Mouse (Mus musculus) c-Kit-positive CD71-positive TER-119-negative erythroid progenitor cells, embryonic 14.5 days (primary cell): ENCODE measurements around the gene Cactin.

Experiments
- DNase-seq: peaks from one replicate; pipeline ENCODE4 v3.0.0-alpha.2; 2013; ENCODE audit warnings: low read depth

The Cactin gene

DNA sequence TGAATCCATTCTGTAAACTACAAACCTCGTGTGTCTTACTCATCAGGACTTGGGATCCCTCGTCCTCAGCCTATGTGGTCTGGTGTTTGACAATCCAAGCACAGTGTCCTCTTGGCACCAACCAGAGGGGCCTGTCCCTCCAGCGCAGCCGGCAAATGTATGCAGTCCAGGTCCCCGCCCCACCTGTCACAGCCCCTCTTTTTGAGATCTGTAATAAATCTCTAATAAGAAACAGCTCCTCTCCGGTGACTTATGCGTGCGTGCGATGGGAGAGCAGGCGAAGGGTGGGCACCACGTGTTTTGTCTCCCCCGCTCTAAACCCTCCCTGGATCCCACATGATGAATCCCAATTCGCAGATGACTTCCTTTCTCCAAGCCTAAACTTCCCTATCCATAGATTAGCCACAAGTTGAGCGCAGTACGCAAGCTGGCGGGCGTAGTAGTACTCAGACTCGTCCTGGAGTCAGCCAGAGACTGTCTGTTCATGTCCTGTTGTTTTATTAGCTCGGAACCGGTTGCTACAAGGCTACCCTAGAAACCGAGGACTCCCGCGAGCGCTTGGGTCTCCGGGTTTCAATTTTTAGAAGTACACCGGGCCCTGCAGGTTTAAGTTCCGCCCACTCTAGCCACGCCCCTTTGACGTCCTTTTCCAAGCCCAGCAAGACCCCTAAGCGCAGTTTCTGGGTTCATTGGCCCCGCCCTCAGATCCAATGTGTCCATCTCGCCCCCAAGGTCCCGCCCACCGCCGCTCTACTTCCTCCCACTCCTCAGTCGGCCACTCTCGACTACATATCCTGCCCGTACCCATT, 958 bp upstream of the Cactin start:
- peak; percentile 99 for DNase-seq

DNA sequence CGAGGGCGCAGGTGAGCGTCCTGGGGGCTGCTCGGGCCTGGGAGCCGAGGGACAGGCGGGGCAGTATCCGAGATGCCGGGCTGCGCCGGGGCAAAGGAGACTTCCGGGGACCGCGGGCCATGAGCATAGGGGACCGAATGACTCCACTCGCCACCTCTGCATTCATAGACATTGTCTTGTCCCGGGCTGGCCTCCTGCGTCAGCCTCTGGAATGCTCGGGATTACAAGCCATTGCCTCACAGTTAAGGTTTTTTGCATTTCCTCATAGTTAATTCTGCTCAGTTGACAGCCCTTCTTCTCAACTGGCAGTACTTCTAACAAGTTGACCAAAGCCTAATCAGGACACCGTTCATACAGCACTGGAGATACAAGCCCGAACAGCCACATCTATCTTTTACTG, 533 bp downstream of the Cactin start:
- DNase-seq, result no peak

DNA sequence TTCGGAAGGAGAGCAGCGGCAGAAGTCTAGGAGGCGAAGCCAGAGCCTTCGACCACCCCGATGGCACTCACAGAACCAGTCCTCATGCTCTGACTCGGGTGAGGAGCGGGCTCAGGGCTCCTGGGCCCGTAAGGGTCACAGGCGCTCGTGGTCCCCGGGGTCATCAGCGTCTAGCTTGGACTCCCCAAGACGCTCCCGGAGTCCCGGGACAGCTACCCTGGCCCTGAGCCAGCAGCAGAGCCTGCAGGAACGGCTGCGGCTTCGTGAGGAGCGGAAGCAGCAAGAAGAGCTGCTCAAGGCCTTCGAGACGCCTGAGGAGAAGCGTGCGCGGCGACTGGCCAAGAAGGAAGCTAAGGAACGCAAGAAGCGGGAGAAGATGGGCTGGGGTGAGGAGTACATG, 1.5 kb downstream of the Cactin start:
- DNase-seq, result no peak

DNA sequence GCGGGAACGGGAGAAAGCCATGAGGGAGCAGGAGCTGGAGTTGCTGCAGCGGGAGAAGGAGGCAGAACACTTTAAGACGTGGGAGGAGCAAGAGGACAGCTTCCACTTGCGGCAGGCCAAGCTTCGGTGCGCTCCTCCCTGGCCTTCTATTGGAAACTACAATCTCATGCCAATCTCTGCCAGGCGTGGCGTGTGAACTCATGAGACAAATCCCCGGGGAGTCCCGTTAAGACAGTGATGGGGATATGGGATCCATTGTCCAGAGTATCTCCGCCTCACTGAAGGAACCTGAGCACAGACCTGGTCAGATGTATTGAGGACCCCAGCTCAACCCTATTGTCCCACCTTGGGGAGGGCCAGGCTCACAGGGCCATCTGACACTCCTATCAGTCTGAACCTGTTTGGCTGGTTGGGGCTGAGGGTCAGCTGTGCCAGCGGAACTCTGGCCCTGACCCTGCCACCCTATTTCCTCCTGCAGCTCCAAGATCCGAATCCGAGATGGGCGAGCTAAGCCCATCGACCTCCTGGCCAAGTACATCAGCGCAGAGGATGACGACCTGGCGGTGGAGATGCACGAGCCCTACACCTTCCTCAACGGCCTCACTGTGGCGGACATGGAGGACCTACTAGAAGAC, 2.4 kb downstream of the Cactin start:
- no peak for DNase-seq

DNA sequence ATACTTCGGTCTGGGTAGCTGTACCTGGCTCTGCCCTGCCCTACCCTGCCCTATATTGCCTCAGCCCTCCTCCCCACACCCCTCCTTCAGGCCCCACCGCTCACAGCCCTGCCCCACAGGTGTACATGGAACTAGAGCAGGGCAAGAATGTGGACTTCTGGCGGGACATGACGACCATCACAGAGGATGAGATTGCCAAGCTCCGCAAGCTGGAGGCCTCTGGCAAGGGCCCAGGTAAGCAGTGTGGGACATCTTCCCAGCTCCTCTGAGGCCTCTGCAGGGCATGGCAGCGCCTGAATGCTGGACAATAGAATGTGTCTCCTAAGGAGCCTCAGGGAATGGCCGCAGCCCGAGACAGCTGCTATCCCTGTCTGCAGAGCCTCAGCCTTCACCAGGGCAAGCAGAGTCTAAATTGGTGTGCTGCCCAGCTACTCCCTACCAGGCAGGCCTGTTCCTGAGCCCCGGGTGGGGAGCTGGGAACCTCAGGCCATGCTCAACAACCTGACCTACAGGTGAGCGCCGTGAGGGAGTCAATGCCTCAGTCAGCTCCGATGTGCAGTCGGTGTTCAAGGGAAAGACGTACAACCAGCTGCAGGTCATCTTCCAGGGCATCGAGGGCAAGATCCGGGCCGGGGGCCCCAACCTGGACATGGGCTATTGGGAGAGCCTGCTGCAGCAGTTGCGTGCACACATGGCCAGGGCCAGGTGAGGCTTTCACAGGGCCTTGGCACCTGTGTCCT, 3.1 kb downstream of the Cactin start:
- no peak for DNase-seq

DNA sequence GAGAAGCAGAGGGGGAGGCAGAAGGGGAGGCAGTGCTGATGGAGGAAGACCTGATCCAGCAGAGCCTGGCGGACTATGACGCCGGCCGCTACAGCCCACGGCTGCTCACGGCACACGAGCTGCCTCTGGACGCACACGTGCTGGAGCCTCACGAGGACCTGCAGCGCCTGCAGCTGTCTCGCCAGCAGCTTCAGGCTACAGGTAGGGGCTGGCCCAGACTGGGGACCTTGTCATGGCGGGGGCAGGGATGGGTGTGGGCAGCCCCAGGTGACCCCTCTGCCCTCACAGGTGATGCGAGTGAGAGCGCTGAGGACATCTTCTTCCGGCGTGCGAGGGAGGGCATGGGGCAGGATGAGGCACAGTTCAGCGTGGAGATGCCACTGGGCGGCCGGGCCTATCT, 4.3 kb downstream of the Cactin start:
- no peak for DNase-seq

DNA sequence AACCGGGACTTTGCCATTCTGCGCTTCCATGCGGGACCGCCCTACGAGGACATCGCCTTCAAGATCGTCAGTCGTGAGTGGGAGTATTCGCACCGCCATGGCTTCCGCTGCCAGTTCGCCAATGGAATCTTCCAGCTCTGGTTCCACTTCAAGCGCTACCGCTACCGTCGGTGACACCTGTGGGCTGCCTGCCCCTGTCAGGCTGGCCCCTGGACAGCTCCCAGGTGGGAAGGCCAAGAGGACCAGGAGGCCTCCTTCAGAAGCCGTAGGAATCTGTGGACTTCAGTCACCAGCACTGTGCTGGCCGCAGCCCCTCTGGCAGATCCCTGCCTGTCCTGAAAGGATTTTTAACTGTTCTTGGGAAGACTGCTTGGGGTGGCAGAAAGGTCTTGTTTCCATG, 4.9 kb downstream of the Cactin start:
- DNase-seq, result no peak

DNA sequence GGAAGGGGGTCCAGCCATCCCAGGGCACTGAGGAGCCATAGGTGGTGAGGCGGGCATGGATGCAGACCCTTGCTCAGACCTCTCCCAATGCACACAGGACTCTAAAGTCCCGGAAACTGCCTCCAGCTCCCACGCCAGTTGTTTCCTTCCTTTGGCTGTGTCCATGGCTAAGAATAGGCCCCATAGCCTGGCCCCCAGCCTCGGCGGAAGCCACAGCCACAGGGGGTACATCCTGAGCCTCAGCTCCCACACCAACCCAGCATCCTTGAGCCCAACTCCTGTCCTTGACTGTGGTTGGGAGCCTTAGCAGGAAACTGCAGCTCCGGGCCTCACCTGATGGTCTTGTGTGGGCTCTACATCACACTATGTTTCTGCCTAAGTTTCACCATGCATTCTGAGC, 6.0 kb downstream of the Cactin start:
- no peak for DNase-seq

DNA sequence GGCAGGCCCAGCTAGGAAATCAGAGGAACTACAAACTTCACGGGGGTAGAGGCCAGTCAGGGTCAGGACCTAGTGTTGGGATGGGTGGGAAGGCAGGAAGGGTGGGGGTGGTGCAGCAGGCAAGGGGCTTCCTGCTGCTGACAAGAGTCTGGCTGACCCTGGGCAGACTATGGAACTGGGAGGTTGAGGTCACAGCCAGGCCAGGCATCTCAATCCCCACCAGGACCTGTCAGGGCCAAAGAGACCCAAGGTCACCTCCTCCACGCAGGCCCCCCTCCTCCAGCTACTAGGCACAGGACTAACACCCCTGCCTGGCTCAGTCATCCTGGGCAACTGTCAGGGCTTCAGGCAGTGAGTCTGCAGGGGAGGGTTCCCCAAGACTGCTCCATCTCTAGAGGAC, 7.1 kb downstream of the Cactin start:
- DNase-seq, result no peak

DNA sequence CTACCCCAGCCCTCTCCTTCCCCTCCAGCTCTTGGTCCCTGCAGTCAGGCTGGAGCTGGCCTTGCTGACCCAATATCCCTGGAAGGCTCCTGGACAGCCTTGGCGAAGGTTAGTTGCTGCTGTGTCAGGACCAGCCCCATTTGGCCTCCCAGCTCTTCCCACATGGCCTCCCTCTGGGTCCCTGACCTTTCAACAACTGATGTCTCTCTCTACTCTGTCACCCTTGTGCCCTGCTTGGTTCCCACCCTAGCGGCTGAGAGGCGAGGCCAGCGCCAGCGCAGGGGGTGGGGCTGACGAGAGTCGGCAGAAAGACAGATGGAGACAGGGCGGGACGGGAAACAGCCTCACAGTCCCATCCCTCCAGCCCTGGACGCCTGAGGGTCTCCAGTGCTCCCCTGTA, 7.5 kb downstream of the Cactin start, which contains the start of gene Tbxa2r:
Tbxa2r (plus strand) TSS at position 346 of the 400 bp plus-strand sequence.
- DNase-seq, result no peak

DNA sequence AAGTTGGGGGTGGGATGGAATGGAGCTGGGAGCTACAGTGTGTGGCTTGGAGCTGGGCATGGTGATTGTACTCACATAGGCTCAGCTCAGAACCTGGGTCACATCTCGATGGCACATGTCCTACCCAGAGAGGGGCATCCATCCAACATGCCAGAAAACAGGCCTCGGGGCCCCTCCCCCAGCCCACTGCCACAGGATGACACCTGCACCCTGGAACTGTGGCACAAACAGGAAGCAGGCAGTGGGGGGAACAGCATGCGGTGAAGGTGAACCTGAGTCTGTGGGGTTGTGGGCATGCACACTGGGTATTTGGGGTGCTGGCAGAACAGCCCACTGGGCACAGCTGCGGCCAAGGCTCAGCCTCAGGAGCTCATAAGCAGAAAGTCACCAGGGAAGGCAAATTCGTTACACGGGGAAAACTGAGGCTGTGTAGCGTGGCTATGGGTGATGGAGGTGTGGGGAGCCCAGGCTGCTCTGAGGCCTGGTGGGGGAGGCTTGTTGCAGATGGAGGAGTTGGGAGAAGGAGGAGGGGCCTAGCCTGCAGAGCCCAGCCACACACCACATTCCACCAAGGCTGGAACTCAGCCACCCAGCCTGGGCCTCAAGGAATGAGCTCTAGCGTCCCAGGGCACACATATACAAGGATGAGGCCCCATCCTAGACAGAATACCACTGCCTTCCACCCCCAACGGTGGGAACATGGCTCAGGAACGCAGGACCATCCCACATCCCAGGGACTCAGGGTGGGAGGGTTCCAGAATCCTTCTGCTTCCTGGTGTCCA, 8.5 kb downstream of the Cactin start:
- DNase-seq, result no peak

DNA sequence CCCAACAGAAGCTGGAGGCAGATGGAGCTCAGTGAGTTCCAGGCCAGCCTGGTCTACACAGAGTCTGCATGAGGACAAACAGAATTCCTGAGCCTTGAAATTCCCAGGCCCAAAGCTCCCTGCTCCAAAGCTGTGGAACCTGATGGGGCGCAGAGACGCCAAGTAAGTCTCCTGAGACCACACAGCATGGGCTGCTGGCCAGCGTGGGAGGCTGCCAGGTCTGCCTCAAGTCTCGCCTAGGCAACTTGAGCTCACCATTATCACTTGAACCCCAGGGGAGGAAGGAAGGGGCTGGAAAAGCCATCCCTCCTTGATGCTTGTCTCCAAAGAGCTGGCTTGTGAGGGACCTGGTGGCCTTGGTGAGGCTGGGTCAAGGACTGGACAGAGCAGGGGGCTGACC, 9.1 kb downstream of the Cactin start:
- DNase-seq, result no peak

DNA sequence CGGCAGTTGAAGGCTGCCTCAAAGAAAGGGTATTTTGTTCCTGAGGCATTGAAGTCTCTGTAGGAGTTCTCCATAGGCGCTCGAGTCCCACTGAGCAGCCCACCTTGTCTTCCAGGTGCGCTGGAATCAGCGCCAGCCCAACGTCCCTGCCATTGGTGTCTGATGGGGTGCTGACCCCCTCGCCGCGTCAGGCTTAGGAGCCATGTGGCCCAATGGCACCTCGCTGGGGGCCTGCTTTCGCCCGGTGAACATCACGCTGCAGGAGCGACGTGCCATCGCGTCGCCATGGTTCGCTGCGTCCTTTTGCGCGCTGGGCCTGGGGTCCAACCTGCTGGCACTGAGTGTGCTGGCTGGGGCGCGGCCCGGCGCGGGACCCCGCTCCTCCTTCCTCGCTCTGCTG, 11.4 kb downstream of the Cactin start:
- no peak for DNase-seq

DNA sequence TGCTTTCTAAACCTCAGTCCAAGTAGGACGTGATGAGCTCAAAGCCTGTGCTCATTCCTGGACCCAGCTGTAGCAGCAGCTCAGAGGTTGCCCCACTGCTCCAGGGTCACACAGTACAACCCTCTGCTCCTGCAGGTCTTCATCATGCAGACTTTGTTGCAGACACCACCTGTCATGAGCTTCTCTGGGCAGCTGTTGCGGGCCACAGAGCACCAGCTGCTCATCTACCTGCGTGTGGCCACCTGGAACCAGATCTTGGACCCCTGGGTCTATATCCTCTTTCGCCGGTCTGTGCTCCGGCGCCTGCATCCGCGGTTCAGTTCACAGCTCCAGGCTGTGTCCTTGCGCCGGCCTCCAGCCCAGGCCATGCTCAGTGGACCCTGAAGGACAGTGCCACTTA, 13.4 kb downstream of the Cactin start:
- DNase-seq, result no peak

DNA sequence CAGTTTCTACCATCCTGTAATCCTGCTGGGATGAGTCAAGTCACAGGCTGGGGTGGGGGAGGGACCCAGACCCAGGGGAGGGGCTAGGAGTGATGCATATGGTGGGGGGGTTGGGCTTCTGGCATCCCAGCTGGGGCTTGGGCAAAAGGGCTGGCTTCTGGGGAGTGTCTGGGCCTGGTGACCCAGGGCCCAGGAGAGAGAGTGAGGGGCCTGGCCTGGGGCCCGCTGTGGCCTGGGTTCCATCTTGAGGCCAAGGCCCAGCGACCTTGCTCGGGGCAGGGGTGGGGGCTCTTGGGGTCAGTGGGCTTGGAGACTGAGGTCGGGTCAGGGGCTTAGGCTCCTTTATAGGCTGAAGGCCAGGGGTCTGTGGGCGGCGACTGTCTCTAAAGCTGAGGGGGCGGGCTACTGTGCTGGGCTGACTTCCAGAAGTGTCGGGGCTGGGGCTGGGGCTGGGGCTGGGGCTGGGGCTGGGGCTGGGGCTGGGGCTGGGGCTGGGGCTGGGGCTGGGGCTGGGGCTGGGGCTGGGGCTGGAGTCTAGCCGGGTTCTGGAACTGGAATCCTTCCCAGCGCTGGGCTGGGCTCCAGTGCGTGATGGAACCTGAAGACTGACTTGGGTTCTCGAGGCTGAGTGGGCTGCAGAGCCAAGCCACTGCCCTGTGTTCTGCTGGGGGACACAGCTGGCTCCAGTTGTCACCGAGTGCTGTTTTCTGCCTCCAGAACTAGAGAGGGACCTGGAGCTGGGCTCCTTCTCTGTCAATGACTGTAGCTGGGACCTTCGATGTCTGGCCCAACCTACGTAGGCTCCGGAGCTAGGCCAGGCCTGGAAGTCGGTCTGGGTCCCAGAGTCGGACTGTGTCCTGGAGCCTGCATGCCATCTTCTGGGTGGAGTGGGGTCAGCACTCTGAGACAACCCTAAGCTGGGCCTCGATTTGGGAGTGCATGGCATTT, 14.8 kb downstream of the Cactin start:
- no peak for DNase-seq

DNA sequence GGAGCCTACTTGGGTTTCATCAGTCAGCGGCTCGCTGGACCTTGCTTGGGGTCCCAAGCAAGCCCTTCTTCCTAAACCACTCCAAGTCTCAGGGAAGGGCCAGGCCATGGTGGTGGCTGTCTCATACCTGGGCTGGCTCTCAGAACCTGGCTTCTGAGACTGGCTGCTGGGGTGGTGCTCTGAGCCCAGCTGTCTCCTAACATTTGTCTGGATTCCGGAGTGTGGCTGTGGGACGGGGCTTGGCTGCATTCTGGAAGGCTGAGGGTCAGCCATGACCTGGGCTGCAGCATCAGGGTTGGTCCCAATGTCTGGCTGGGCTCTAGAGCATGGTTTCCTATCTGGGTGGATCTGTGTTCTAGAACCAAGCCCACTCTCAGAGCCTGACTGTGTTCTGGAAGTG, 15.7 kb downstream of the Cactin start:
- DNase-seq, result no peak

DNA sequence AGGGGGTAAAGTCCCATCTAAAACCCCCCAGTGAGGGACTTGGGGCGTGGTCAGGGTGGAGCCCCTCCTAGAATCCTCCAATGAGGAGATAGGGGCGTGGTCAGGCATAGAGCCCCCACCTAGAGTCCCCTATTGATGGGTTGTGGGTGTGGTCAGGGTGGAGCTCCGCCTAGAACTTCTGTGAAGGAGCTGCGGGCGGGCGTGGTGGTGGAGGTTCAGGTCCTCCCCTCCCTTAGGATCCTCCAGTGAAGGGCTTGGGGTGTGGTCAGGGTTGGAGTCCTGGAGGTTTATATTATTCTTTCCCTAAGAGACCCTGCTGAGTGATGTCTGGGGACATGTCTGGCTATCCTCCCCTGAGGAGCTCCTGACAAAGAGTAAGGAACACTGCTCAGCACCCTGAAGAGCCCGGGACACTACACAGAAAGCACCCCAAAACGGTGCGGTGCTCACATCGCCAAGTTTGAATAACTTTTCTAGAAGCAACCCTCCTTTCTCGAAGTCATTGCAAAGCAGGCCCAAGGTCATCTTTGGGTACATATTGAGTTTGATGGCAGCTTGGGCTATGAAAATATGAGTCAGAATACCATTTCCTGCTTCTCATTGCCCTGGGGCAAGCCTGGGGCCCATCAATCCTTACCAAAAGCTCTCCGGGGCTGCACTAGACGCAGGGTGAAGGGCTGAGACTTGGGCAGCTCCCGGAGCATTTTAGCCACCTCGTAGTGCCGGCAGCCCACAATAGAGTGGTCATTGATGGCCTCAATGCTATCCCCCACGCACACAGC, 19.8 kb downstream of the Cactin start:
- peak; percentile 54 for DNase-seq

DNA sequence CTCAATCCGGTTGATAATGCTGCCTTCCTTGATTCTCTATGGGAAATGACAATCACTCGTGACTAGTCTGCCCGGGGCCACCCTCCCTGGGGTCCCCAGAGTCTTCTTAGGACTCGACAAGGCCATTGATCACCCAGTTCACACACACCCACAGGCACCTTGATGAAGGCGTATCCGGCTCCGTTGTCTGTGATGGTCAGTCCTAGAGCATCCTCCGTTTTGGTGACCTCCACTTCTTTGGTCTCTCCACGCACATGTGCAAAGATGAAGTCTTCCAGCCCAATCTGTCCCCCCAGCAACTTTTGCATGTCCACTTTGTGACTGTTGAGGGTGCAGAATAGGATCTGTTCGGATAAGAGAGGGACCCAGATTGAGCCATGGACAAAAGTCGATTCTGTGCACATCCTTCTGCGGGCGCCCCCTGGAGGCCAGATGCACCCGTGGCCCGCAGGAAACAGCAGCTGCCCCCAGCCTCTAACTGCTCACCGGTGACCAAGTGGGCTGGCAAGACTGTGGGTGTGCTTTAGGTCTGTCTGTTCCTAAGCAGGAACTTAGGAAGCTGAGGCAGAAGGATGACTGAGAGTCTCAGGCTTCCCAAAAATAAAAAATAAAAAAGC, 20.5 kb downstream of the Cactin start:
- DNase-seq, result no peak

DNA sequence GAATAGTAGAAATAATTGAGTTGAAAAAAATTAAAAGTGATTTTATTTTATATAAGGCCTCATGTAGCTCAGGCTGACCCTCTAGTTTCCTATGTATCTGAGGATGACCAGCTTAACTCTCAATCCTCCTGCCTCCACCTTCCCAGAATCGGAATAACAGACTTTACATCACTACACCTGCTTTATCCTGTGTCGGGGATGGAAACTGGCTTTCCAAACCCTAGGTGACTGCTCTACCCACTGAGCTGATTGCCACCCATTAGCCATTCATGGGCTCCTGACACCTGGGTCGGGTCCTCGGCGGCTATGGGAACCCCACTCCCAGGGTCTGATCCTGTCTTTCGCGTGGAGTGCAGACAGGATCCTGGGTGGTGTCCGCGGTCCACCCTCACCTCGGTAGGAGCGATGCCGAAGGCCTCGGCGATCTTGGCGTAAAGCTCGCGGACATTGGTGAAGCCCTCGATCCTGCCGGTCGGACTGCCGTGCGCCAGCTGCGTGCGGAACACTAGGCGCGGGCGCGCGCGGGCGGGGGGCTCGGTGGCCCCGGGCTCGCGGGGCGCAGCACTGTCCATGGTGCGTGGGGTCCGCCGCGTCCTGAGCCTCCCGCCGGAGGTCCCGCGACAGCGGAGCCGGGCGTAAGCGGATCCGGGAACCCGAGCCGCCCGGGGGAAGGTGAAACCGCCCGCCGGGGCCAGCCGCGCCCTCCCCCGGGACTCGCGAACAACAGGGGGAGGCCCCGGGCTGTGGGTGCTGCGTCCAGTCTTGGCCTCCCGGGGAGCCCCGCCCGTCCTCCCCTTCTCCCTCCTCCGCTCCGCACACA, 22.0 kb downstream of the Cactin start, which contains the start of gene Gipc3:
Gipc3 (minus strand) TSS at position 581 of the 820 bp plus-strand sequence.
- no peak for DNase-seq
